Mouse (Mus musculus) CH12.LX (cell line): ENCODE results near the gene Smurf2. TPM values are rescaled to one million over a fixed set of nuclear protein-coding genes. Genes with fewer than 3 reads are reported as not detected.
A peak's percentile ranks its signal among the peaks of the same experiment; 100 is the strongest.

Experiments
- DNase-seq: peaks from one replicate; pipeline ENCODE4 v3.0.0-alpha.2; 2013; ENCODE audit errors: extremely low read depth
- H3K27ac ChIP-seq: 2 replicates; pipeline ENCODE4 v1.5.1; 2012; ENCODE audit warnings: low read depth, mild to moderate bottlenecking, control low read depth, moderate library complexity; ENCODE audit not compliant: insufficient read depth
- H3K27me3 ChIP-seq: replicated peaks from 2 replicates; pipeline ENCODE3; 2012; ENCODE audit warnings: inconsistent platforms
- H3K36me3 ChIP-seq, 2 experiments: replicated peaks in 1 of 2; 2 replicates each; pipeline versions ENCODE3 to v1.6.1; 2012; ENCODE audit warnings: inconsistent platforms in 1 of 2, low read length in 1 of 2, mild to moderate bottlenecking in 1 of 2, mixed read lengths in 1 of 2, moderate library complexity in 1 of 2; ENCODE audit not compliant: control insufficient read depth in 1 of 2, insufficient read depth in 1 of 2
- H3K4me1 ChIP-seq, 2 experiments: 2 replicates each; pipeline ENCODE4 v1.6.1; 2012; ENCODE audit warnings: inconsistent platforms in 1 of 2, moderate library complexity in 1 of 2; ENCODE audit not compliant: insufficient read depth in 2 of 2, control insufficient read depth in 1 of 2
- H3K4me2 ChIP-seq: 2 replicates; pipeline ENCODE4 v1.6.1; 2012; ENCODE audit warnings: low read depth, mild to moderate bottlenecking, control low read depth; ENCODE audit not compliant: poor library complexity, insufficient read depth, severe bottlenecking
- H3K4me3 ChIP-seq, 3 experiments: fragments of 150-350 bp in 1 of 3; sonication (generic) in 1 of 3; replicated peaks in 1 of 3; 2 replicates each; pipeline versions ENCODE3 to v1.5.1; 2011 to 2012; ENCODE audit warnings: low read depth in 2 of 3, low read length in 2 of 3, mild to moderate bottlenecking in 2 of 3, moderate library complexity in 2 of 3, control low read depth in 1 of 3, improper control_type of control experiment in 1 of 3, inconsistent platforms in 1 of 3, mixed read lengths in 1 of 3; ENCODE audit not compliant: poor library complexity in 1 of 3
- H3K79me2 ChIP-seq: replicated peaks from 2 replicates; pipeline ENCODE4 v1.6.1; 2012; ENCODE audit warnings: mild to moderate bottlenecking, moderate library complexity; ENCODE audit not compliant: control insufficient read depth, poor library complexity, insufficient read depth, severe bottlenecking; ENCODE audit errors: extremely low read depth
- H3K9ac ChIP-seq: 2 replicates; pipeline ENCODE4 v1.6.1; 2012; ENCODE audit warnings: low read depth, mild to moderate bottlenecking, control low read depth, moderate library complexity; ENCODE audit not compliant: insufficient read depth
- H3K9me3 ChIP-seq: replicated peaks from 2 replicates; pipeline ENCODE3; 2012; ENCODE audit warnings: low read length, inconsistent platforms, mixed read lengths
- BHLHE40 ChIP-seq: IDR thresholded peaks from 2 replicates; pipeline ENCODE4 v1.6.1; 2011; ENCODE audit warnings: mild to moderate bottlenecking, low read depth, low read length, improper control_type of control experiment
- CHD1 ChIP-seq: IDR thresholded peaks from 2 replicates; pipeline ENCODE4 v1.6.1; 2012; ENCODE audit warnings: low read depth, low read length, improper control_type of control experiment, inconsistent platforms
- CHD2 ChIP-seq: IDR thresholded peaks from 2 replicates; pipeline ENCODE4 v1.6.1; 2011; ENCODE audit warnings: low read length, improper control_type of control experiment
- CTCF ChIP-seq, 2 experiments: IDR thresholded peaks in 1 of 2; conservative IDR thresholded peaks in 1 of 2; 2 replicates each; pipeline ENCODE4 v1.5.1; 2011 to 2012; ENCODE audit warnings: low read depth in 2 of 2, low read length in 2 of 2, improper control_type of control experiment in 1 of 2, inconsistent platforms in 1 of 2, mild to moderate bottlenecking in 1 of 2, moderate library complexity in 1 of 2
- E2F4 ChIP-seq: IDR thresholded peaks from 2 replicates; pipeline ENCODE4 v1.6.1; 2011; ENCODE audit warnings: low read depth, low read length, improper control_type of control experiment; ENCODE audit not compliant: insufficient replicate concordance
- ELF1 ChIP-seq: IDR thresholded peaks from 2 replicates; pipeline ENCODE4 v1.6.1; 2014; ENCODE audit warnings: low read depth, mild to moderate bottlenecking, inconsistent platforms, low read length, improper control_type of control experiment
- EP300 ChIP-seq: IDR thresholded peaks from 2 replicates; pipeline ENCODE4 v1.6.1; 2011; ENCODE audit warnings: low read length, improper control_type of control experiment
- ETS1 ChIP-seq: conservative IDR thresholded peaks from 2 replicates; pipeline ENCODE4 v1.6.1; 2012; ENCODE audit warnings: low read depth, mild to moderate bottlenecking, inconsistent platforms, low read length, improper control_type of control experiment, moderate library complexity
- GABPA ChIP-seq: IDR thresholded peaks from 2 replicates; pipeline ENCODE4 v1.6.1; 2012; ENCODE audit warnings: low read depth, low read length, improper control_type of control experiment, inconsistent platforms; ENCODE audit not compliant: insufficient replicate concordance
- HCFC1 ChIP-seq: IDR thresholded peaks from 2 replicates; pipeline ENCODE4 v1.6.1; 2012; ENCODE audit warnings: low read depth, mild to moderate bottlenecking, inconsistent platforms, low read length, improper control_type of control experiment
- IRF4 ChIP-seq: IDR thresholded peaks from 2 replicates; pipeline ENCODE4 v1.6.1; 2014; ENCODE audit warnings: low read depth, mild to moderate bottlenecking, inconsistent platforms, low read length, improper control_type of control experiment
- JUN ChIP-seq: IDR thresholded peaks from 2 replicates; pipeline ENCODE4 v1.6.1; 2011; ENCODE audit warnings: low read depth, mild to moderate bottlenecking, low read length, improper control_type of control experiment, moderate library complexity; ENCODE audit not compliant: insufficient read depth
- JUND ChIP-seq: conservative IDR thresholded peaks from 2 replicates; pipeline ENCODE4 v1.6.1; 2011; ENCODE audit warnings: low read depth, low read length, improper control_type of control experiment
- KAT2A ChIP-seq: IDR thresholded peaks from 2 replicates; pipeline ENCODE4 v1.6.1; 2012; ENCODE audit warnings: low read length, improper control_type of control experiment, inconsistent platforms; ENCODE audit not compliant: insufficient replicate concordance
- MAFK ChIP-seq: IDR thresholded peaks from 2 replicates; pipeline ENCODE4 v1.6.1; 2011; ENCODE audit warnings: low read length, improper control_type of control experiment; ENCODE audit not compliant: insufficient replicate concordance
- MAX ChIP-seq: IDR thresholded peaks from 2 replicates; pipeline ENCODE4 v1.6.1; 2011; ENCODE audit warnings: low read length, improper control_type of control experiment
- MAZ ChIP-seq: IDR thresholded peaks from 2 replicates; pipeline ENCODE4 v1.6.1; 2012; ENCODE audit warnings: low read depth, mild to moderate bottlenecking, inconsistent platforms, low read length, improper control_type of control experiment, moderate library complexity
- MXI1 ChIP-seq: IDR thresholded peaks from 2 replicates; pipeline ENCODE4 v1.6.1; 2011; ENCODE audit warnings: mild to moderate bottlenecking, low read depth, low read length, improper control_type of control experiment
- MYC ChIP-seq: IDR thresholded peaks from 2 replicates; pipeline ENCODE4 v1.6.1; 2011; ENCODE audit warnings: low read depth, mild to moderate bottlenecking, improper control_type of control experiment, low read length
- NELFE ChIP-seq: IDR thresholded peaks from 2 replicates; pipeline ENCODE4 v1.6.1; 2011; ENCODE audit warnings: low read depth, low read length, improper control_type of control experiment
- NRF1 ChIP-seq: IDR thresholded peaks from 2 replicates; pipeline ENCODE4 v1.6.1; 2014; ENCODE audit warnings: low read depth, mild to moderate bottlenecking, inconsistent platforms, low read length, improper control_type of control experiment, moderate library complexity
- PAX5 ChIP-seq: IDR thresholded peaks from 2 replicates; pipeline ENCODE4 v1.6.1; 2012; ENCODE audit warnings: low read length, inconsistent platforms, mixed read lengths
- POLR2A ChIP-seq: IDR thresholded peaks from 2 replicates; pipeline ENCODE4 v1.6.1; 2011; ENCODE audit warnings: low read depth, mild to moderate bottlenecking, improper control_type of control experiment, low read length
- POLR2AphosphoS2 ChIP-seq: IDR thresholded peaks from 2 replicates; pipeline ENCODE4 v1.6.1; 2011; ENCODE audit warnings: low read depth, low read length, improper control_type of control experiment
- RAD21 ChIP-seq: IDR thresholded peaks from 2 replicates; pipeline ENCODE4 v1.6.1; 2011; ENCODE audit warnings: low read depth, mild to moderate bottlenecking, low read length, improper control_type of control experiment, moderate library complexity
- RCOR1 ChIP-seq: conservative IDR thresholded peaks from 2 replicates; pipeline ENCODE4 v1.6.1; 2012; ENCODE audit warnings: low read depth, mild to moderate bottlenecking, inconsistent platforms, low read length, improper control_type of control experiment
- SIN3A ChIP-seq: IDR thresholded peaks from 2 replicates; pipeline ENCODE4 v1.6.1; 2012; ENCODE audit warnings: low read length, improper control_type of control experiment, inconsistent platforms
- SMC3 ChIP-seq: IDR thresholded peaks from 2 replicates; pipeline ENCODE4 v1.6.1; 2011; ENCODE audit warnings: low read depth, low read length, improper control_type of control experiment
- TBP ChIP-seq: conservative IDR thresholded peaks from 2 replicates; pipeline ENCODE4 v1.6.1; 2011; ENCODE audit warnings: low read depth, low read length, improper control_type of control experiment
- TCF12 ChIP-seq: IDR thresholded peaks from 2 replicates; pipeline ENCODE4 v1.6.1; 2014; ENCODE audit warnings: low read depth, mild to moderate bottlenecking, inconsistent platforms, low read length, improper control_type of control experiment
- UBTF ChIP-seq: IDR thresholded peaks from 2 replicates; pipeline ENCODE4 v1.6.1; 2012; ENCODE audit warnings: low read depth, mild to moderate bottlenecking, inconsistent platforms, low read length, improper control_type of control experiment, moderate library complexity
- USF1 ChIP-seq: IDR thresholded peaks from 2 replicates; pipeline ENCODE4 v1.6.1; 2014; ENCODE audit warnings: low read depth, mild to moderate bottlenecking, inconsistent platforms, low read length, improper control_type of control experiment
- USF2 ChIP-seq: conservative IDR thresholded peaks from 2 replicates; pipeline ENCODE4 v1.6.1; 2011; ENCODE audit warnings: low read depth, low read length, improper control_type of control experiment
- ZC3H11A ChIP-seq: IDR thresholded peaks from 2 replicates; pipeline ENCODE4 v1.6.1; 2012; ENCODE audit warnings: low read depth, mild to moderate bottlenecking, inconsistent platforms, low read length, improper control_type of control experiment
- ZKSCAN1 ChIP-seq: IDR thresholded peaks from 2 replicates; pipeline ENCODE4 v1.6.1; 2012; ENCODE audit warnings: low read depth, inconsistent platforms, low read length, improper control_type of control experiment, borderline replicate concordance
- ZMIZ1 ChIP-seq: IDR thresholded peaks from 2 replicates; pipeline ENCODE4 v1.6.1; 2012; ENCODE audit warnings: low read depth, mild to moderate bottlenecking, inconsistent platforms, low read length, improper control_type of control experiment
- ZNF384 ChIP-seq: IDR thresholded peaks from 2 replicates; pipeline ENCODE4 v1.6.1; 2012; ENCODE audit warnings: low read depth, low read length, improper control_type of control experiment, inconsistent platforms
- dilution Hi-C: fragments of 300-500 bp; cut with MboI; formaldehyde crosslinking; loops from 2 replicates; pipeline ENCODE4 v1.14.3; 2020; ENCODE audit warnings: low sequenced_read_pairs; ENCODE audit not compliant: extremely low pct_unique_long_range_greater_than_20kb, extremely low pct_ligation_motif_present
- in situ Hi-C: fragments of 300-500 bp; cut with MboI; formaldehyde crosslinking; loops from 3 replicates; pipeline ENCODE4 v1.14.3; 2019; ENCODE audit warnings: low sequenced_read_pairs, low pct_ligation_motif_present, low pct_unique_long_range_greater_than_20kb, mixed read lengths
- polyA plus RNA-seq: library from polyadenylated mRNA; unstranded; fragments of >175 nt; gene quantifications from 2 replicates; pipeline ENCODE4 v1.2.1, GENCODE M21; 2012; ENCODE audit warnings: low read depth; ENCODE audit not compliant: insufficient read length
- total RNA-seq, 2 experiments: library from RNA; depleted of rRNA; stranded (reverse); fragments of 300-350 nt in 1 of 2; fragments of >200 nt in 1 of 2; gene quantifications; 2 replicates each; pipeline ENCODE4 v1.2.3; 2012 to 2014

The Smurf2 gene
- total RNA-seq (2012; rRNA removed) = 10.8 and 11.1 TPM in 2 replicates
- total RNA-seq (2014; rRNA removed) = 11.1 and 11.3 TPM in 2 replicates
- 13.2 and 13.3 TPM in 2 replicates for polyA plus RNA-seq

DNA sequence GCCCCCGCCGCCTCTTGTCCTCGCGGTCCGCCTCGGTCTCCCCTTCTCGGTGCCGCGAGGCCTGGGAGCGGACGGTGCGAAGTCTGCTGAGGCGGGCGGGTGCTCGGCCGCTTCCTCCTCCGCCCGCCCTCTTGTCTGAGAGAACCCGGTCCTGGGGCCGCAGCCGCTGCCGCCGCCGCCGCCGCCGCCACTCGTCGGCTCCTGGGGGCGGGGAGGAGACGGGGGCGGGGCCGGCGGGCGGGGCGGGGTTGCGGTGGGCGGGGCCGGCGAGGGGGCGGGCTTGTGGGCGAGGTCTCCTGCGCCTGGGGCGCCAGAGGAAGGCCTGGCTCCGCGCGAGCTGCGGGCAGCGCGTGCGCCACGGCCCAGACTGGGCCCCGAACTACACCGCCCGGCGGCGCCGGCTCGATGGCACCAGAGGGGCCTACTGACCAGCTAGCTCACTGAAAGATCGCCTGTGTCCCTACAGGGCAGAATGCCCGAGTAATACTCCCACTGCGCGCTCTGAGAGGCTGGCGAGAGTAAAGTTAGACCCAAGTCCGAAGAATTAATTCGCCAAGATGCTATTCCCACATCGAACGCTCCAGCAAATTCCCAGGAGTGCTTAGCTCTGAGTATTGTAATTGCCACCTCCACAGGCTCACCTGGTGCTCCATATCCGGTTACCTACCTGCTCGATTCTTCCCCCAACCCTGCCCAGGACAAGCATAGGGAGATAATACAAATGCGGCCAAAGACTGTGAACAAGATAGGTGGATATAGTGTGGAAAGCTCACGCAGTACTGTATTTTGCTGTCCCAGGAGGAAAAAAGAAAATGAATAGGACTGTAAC lies at the start of gene Smurf2:
Smurf2 (minus strand) TSS at position 165 of the 829 bp plus-strand sequence.
- dilution Hi-C loops = no loop called here
- peak within 1 kb of the TSS; percentile 80 for H3K9ac ChIP-seq
- peaks cover 18% of the 10 kb centered on the region for H3K79me2 ChIP-seq
- H3K36me3 ChIP-seq = no peaks in the 10 kb centered on the region
- H3K27me3 ChIP-seq = no peaks in the 10 kb centered on the region
- peak; percentile 76 for DNase-seq
- no peak within 1 kb of the TSS for H3K27ac ChIP-seq
- H3K4me1 ChIP-seq = peaks cover 0 to 24% of the 10 kb centered on the region in 2 experiments; a peak in 2 of 4 replicates
- H3K9me3 ChIP-seq = no peaks in the 10 kb centered on the region
- peak within 1 kb of the TSS; percentile 83 to 96 (median 86) for H3K4me3 ChIP-seq
- peak within 1 kb of the TSS; percentile 82 for H3K4me2 ChIP-seq
- in situ Hi-C loops = no loop called here
- TF ChIP-seq MYC = peak; percentile 75; the same call in 1 of the 2 replicates
- peak; percentile 91 for TF ChIP-seq ZMIZ1
- no peak for TF ChIP-seq SMC3
- peak; percentile 80 for TF ChIP-seq TCF12
- peak; percentile 64 for TF ChIP-seq BHLHE40
- TF ChIP-seq HCFC1 = peak; percentile 62
- TF ChIP-seq CHD2 = no peak
- TF ChIP-seq ZC3H11A = no peak
- no peak for TF ChIP-seq MAZ
- TF ChIP-seq KAT2A = peak; percentile 67; the same call in 1 of the 2 replicates
- TF ChIP-seq MXI1 = 0 out of 2 replicates have a peak, but pooled peaks have one; percentile 45
- TF ChIP-seq JUN = no peak
- TF ChIP-seq POLR2AphosphoS2 = peak; percentile 76; the same call in 1 of the 2 replicates
- peak in 1 of 2 experiments; percentile 10; a peak in 1 of 4 replicates for TF ChIP-seq CTCF (conservative IDR thresholded peaks at IDR 0.05 in 1 of 2, IDR thresholded peaks at IDR 0.05 in 1 of 2; ENCODE audit: low read depth in 2 of 2, low read length in 2 of 2)
- TF ChIP-seq RCOR1 = no peak
- TF ChIP-seq PAX5 = no peak
- TF ChIP-seq IRF4 = no peak; the same call in 1 of the 2 replicates
- TF ChIP-seq SIN3A = peak; percentile 75; the same call in 1 of the 2 replicates
- TF ChIP-seq GABPA = no peak
- no peak for TF ChIP-seq USF1
- peak; percentile 55; the same call in 1 of the 2 replicates for TF ChIP-seq ELF1
- TF ChIP-seq CHD1 = peak; percentile 15; the same call in 1 of the 2 replicates
- TF ChIP-seq TBP = peak; percentile 43; the same call in 1 of the 2 replicates
- TF ChIP-seq POLR2A = peak; percentile 99
- no peak for TF ChIP-seq EP300
- no peak for TF ChIP-seq E2F4
- TF ChIP-seq NRF1 = peak; percentile 84
- no peak for TF ChIP-seq ZNF384
- TF ChIP-seq MAX = peak; percentile 91; the same call in 1 of the 2 replicates
- TF ChIP-seq ETS1 = no peak
- no peak for TF ChIP-seq JUND
- no peak for TF ChIP-seq RAD21
- no peak for TF ChIP-seq USF2
- peak; percentile 73 for TF ChIP-seq UBTF
- TF ChIP-seq MAFK = no peak
- 0 out of 2 replicates have a peak, but pooled peaks have one; percentile 5 for TF ChIP-seq ZKSCAN1
- peak; percentile 98 for TF ChIP-seq NELFE
